Mouse (Mus musculus): Measurements from ENCODE around the gene Esrp2. TPM values are rescaled to one million over a fixed set of nuclear protein-coding genes. Genes with fewer than 3 reads are reported as not detected.

Gene Esrp2
- total RNA-seq, 2 experiments from 2014 or later = 7.2 to 8.8 TPM

DNA sequence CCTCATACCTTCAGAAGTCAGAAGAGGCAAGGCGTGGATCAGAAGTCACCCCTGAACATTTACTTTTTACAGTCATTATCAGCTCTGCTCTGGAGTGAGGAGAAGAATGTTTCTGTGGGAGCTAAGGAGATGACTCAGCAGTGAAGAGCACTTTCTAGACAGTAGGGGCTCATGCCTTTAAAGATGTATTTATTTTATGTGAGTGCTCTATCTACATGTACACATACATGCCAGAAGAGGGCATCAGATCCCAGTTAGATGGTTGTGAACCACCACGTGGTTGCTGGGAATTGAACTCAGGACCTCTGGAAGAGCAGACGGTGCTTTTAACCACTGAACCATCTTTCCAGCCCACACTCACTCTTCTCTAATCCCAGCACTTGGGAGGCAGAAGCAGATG is 9.7 kb downstream of the Esrp2 start:
- no peak for DNase-seq (ENCODE audit: low spot score in 2 of 2)

DNA sequence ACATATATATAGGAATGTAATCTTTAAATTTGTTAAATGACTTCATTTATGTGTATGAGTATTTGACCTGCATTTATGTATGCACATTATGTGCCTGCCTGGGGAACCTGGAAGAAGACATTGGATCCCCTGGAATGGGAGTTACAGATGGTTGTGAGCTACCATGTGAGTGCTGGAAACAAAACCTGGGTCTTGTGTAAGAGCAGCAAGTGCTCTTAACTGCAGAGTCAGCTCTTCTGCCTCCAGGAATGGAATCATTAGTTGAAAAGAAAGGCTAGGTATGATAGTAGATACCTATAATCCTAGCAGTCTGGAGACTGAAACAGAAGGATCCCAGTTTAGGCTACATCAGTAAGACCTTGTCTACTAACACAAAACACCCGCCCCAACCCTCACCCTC is 10.7 kb downstream of the Esrp2 start:
- no peak for DNase-seq (ENCODE audit: low spot score in 2 of 2)

DNA sequence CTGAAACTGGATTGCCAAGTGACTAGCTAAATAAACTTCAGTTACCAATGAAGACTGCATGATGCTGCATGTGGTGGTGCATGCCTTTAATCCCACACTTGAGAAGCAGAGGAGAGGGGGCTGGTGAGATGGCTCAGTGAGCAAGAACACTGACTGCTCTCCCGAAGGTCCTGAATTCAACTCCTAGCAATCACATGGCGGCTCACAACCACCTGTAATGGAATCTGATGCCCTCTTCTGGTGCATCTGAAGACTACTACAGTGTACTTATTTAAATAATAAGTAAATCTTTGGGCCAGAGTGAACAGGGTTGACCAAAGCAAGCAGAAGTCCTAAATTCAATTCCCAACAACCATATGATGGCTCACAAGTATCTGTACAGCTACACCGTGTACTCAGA is 13.3 kb downstream of the Esrp2 start:
- no peak for DNase-seq (ENCODE audit: low spot score in 2 of 2)

DNA sequence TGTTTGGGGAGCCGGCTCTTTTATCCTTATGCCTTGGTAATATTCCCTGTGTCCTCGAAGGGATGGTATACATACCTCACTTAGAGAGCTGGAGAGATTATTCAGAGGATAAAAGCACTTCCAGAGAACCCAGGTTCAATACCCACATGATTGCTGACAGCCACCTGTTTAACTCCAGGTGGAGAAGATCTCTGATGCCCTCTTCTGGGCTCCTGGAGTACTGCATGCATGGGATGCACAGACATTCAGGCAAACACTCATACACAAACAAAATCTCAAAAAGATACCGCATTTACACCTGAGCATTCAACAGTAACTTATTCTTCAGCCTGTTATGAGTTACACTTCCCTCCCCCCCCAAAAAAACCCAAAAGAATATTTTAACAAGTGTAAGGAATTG is 20.9 kb downstream of the Esrp2 start:
- DNase-seq (ENCODE audit: low spot score in 2 of 2) = no peak

DNA sequence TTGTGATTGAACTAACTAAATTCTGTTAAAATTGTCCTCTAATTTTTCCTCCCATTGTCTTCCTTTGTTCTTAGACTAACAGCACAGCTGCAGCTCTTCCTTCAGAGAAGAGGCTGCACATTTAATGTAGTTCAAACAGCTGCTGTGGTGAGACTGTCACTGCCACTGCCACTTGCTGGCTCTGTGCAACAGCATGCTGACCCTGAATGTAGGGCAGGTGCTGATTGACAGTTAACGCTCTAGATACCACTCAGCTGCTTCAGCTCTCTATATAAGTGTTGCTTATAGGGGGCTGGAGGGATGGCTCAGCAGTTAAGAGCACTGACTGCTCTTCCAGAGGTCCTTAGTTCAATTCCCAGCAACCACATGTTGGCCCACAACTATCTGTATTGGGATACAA is 24.3 kb downstream of the Esrp2 start:
- no peak for DNase-seq (ENCODE audit: low spot score in 2 of 2)

DNA sequence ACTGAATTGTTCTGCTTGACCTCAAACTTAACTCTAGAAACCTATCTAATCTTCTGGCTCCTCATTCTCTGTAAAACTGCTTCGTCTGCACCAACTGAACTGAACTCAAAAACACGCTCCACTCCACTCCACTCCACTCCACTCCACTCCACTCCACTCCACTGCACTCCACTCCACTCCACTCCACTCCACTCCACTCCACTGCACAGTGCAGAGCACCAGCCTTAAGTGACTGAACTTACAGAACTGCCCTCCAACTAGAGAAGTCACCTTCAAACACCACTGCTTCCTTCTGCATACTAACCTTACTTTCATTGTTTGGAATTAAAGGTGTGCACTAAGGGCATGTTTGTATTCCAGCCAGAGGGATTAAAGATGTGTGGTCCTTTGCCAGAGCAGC is 24.7 kb downstream of the Esrp2 start:
- DNase-seq (ENCODE audit: low spot score in 2 of 2) = no peak

DNA sequence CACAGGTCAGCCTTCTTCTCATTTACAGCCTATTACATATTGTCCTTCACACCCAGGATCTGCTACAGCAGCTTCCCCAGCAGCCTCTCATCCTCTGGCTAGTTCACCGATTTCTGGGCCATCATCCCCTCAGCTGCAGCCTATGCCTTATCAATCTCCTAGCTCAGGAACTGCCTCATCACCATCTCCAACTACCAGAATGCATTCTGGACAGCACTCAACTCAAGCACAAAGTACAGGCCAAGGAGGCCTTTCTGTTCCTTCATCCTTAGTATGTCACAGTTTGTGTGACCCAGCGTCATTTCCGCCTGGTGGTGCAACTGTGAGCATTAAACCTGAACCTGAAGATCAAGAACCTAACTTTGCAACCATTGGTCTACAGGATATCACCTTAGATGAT is 28.0 kb downstream of the Esrp2 start:
- DNase-seq (ENCODE audit: low spot score in 2 of 2) = peak in 1 of 2 experiments; percentile 16

DNA sequence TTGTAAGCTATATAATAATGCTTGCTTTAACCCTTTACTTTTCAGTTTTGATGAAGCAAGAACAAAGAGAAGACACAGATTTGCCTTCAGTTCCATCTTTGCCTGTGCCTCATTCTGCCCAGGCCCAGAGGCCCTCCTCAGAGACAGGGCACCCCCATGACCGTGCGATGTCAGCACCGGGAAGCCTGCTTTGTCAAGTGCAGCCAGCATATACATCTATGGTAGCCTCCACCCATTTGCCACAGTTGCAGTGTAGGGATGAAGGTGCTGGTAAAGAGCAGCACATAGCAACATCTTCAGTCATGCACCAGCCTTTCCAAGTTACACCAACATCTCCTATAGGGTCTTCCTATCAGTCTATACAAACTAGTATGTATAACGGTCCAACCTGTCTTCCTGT is 28.7 kb downstream of the Esrp2 start:
- peak; percentile 30 to 37 for DNase-seq (ENCODE audit: low spot score in 2 of 2)

DNA sequence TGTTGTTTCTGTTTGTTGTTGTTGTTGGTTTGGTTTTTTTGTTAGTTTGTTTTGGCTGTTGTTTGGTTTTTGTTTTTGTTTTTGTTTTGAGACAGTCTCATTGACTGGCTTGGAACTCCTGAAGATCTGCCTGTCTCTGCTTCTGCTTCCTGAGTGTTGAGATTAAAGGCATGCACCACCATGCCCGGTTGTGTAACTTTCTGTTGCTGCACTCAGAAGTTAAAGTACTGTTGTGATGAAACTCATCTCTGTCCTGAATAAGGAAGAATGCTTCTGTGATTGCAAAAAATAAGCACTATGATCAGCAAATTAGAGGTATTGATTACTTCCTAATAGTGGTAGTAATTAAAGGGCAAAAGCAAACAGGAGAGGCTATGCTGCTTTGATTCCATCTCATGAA is 30.6 kb downstream of the Esrp2 start:
- DNase-seq (ENCODE audit: low spot score in 2 of 2) = no peak

DNA sequence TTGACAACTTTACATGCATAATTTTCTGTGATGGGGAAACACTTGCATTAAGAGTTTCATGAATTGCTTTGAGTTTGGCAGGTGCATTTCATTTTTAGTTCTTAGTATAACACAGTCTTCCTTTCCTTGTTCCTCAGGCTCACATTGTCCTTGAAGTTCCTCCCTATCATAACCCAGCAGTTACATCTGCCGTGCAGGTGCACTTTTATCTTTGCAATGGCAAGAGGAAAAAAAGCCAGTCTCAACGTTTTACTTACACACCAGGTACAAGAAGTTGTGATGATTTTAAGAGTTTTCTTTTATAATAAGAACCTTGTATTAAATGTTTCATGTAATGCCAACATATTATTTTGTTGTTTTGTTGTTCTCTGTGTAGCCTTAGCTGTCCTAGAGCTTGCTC is 32.9 kb downstream of the Esrp2 start:
- no peak for DNase-seq (ENCODE audit: low spot score in 2 of 2)

DNA sequence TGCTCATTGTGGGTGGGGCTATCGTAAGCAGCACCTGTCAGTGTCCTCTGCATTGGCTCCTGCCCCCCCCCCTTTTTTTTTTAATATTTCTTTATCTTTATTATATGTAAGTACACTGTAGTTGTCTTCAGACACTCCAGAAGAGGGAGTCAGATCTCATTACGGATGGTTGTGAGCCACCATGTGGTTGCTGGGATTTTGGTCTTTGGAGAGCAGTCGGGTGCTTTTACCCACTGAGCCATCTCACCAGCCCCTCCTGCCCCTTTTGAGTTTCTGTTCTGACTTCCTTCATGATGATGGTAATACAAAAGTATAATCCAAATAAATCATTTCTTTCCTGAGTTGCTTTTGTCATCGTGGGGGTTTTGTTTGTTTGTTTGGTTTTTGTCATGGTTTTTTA is 34.5 kb downstream of the Esrp2 start:
- no peak for DNase-seq (ENCODE audit: low spot score in 2 of 2)

Other genes with a start within 250 kb of the Esrp2 start
- gene Nrn1l, start 243.4 kb downstream of the Esrp2 start, total RNA-seq (2021) = under 1 TPM in 1 of 2 experiments, not detected in 1; 0.90 TPM
- gene Pskh1, start 236.5 kb downstream of the Esrp2 start, total RNA-seq (2021) = 10 to 100 TPM; 44.3 to 48.7 TPM
- 10 to 100 TPM in 1 of 2 experiments, not detected in 1; 98.9 TPM for gene Ctrl, start 203.1 kb downstream of the Esrp2 start, total RNA-seq (2021)
- gene Psmb10, start 198.5 kb downstream of the Esrp2 start, total RNA-seq (2021) = 10 to 100 TPM; 76.8 to 84.8 TPM
- gene Lcat, start 193.6 kb downstream of the Esrp2 start, total RNA-seq (2021) = 10 to 100 TPM in 1 of 2 experiments, 1 to 10 TPM in 1; 2.1 to 33.5 TPM
- gene Slc12a4, start 170.9 kb downstream of the Esrp2 start, total RNA-seq (2021) = 10 to 100 TPM; 30.9 to 40.2 TPM
- gene Dpep3, start 157.5 kb downstream of the Esrp2 start, total RNA-seq (2021) = not detected
- 10 to 100 TPM; 15.0 to 15.3 TPM for gene Dus2, start 145.6 kb downstream of the Esrp2 start, total RNA-seq (2021)
- not detected for gene Dpep2nb, start 131.0 kb downstream of the Esrp2 start, total RNA-seq (2021)
- gene Ddx28, start 125.1 kb downstream of the Esrp2 start, total RNA-seq (2021) = 10 to 100 TPM; 15.4 to 16.2 TPM
- 10 to 100 TPM; 52.0 to 52.7 TPM for gene Nfatc3, start 78.1 kb downstream of the Esrp2 start, total RNA-seq (2021)
- gene Pla2g15, start 13.4 kb upstream of the Esrp2 start, total RNA-seq (2021) = 10 to 100 TPM; 17.3 to 17.6 TPM
- gene Slc7a6, start 31.9 kb upstream of the Esrp2 start, total RNA-seq (2021) = 10 to 100 TPM; 21.0 to 25.3 TPM
- gene Slc7a6os, start 74.0 kb upstream of the Esrp2 start, total RNA-seq (2021) = 10 to 100 TPM; 34.1 to 38.0 TPM
- gene Prmt7, start 74.0 kb upstream of the Esrp2 start, total RNA-seq (2021) = 10 to 100 TPM; 28.2 to 29.8 TPM
- gene Smpd3, start 201.0 kb upstream of the Esrp2 start, total RNA-seq (2021) = 10 to 100 TPM; 16.4 to 17.0 TPM